ENCODE assay signal across 27 mouse cellular contexts in genomic region chr2:48770100-48770499, GRCm38 (mm10).
"Had no signal": no experiment of that assay in that cellular context is flagged by ENCODE, and none has a peak within 500 bp of the region (broad histone marks: within the 10 kb centered on the region; RNA-seq: fewer than 3 reads in every experiment).

No protein-coding gene starts in this region.

- H3K27me3 ChIP-seq: heart, embryonic 13.5 days; heart, embryonic 15.5 days; hindbrain, embryonic 12.5 days; intestine, embryonic 15.5 days; limb, embryonic 13.5 days; limb, embryonic 15.5 days; liver, embryonic 13.5 days had no signal

- H3K4me1 ChIP-seq: heart, embryonic 13.5 days; heart, embryonic 15.5 days; hindbrain, embryonic 10.5 days; hindbrain, embryonic 12.5 days; intestine, embryonic 15.5 days; limb, embryonic 13.5 days; limb, embryonic 15.5 days; liver, embryonic 13.5 days had no signal

- H3K36me3 ChIP-seq: heart, embryonic 13.5 days; heart, embryonic 15.5 days; hindbrain, embryonic 10.5 days; hindbrain, embryonic 12.5 days; intestine, embryonic 15.5 days; limb, embryonic 13.5 days; limb, embryonic 15.5 days; liver, embryonic 13.5 days had no signal

- H3K4me2 ChIP-seq: heart, embryonic 11.5 days; heart, embryonic 13.5 days; heart, embryonic 15.5 days; hindbrain, embryonic 12.5 days; hindbrain, embryonic 14.5 days; intestine, embryonic 15.5 days; limb, embryonic 13.5 days; limb, embryonic 15.5 days; liver, embryonic 13.5 days had no signal

- H3K9ac ChIP-seq: heart, embryonic 13.5 days; heart, embryonic 15.5 days; hindbrain, embryonic 12.5 days; hindbrain, embryonic 14.5 days; intestine, embryonic 15.5 days; limb, embryonic 13.5 days; limb, embryonic 15.5 days; liver, embryonic 13.5 days had no signal

- H3K9me3 ChIP-seq: heart, embryonic 13.5 days; heart, embryonic 15.5 days; hindbrain, embryonic 10.5 days; hindbrain, embryonic 12.5 days; intestine, embryonic 15.5 days; limb, embryonic 13.5 days; limb, embryonic 15.5 days had no signal

- DNase-seq: gastrocnemius, adult 2 months; gastrocnemius, postnatal 10 days; gastrocnemius, postnatal 25 days; heart, adult 11 months; heart, adult 2 months; heart, postnatal 14 days; heart, postnatal 36 days; kidney, adult 18-20 months; kidney, adult 8-10 months; kidney, postnatal 10 days; kidney, postnatal 25 days; kidney, postnatal 4 days; liver, embryonic 13.5 days had no signal

- H3K4me3 ChIP-seq: gastrocnemius, adult 2 months; heart, adult 2 months; heart, embryonic 13.5 days; heart, embryonic 15.5 days; hindbrain, embryonic 10.5 days; hindbrain, embryonic 12.5 days; intestine, embryonic 15.5 days; layer of hippocampus, adult 2 months; left cerebral cortex, adult 2 months; limb, embryonic 13.5 days; limb, embryonic 15.5 days; liver, embryonic 13.5 days had no signal

- H3K27ac ChIP-seq: gastrocnemius, adult 2 months; heart, adult 2 months; heart, embryonic 13.5 days; heart, embryonic 15.5 days; hindbrain, embryonic 10.5 days; hindbrain, embryonic 12.5 days; hindbrain, embryonic 14.5 days; intestine, embryonic 15.5 days; layer of hippocampus, adult 2 months; left cerebral cortex, adult 2 months; limb, embryonic 13.5 days; limb, embryonic 15.5 days; liver, embryonic 13.5 days had no signal

- ATAC-seq: hindbrain, embryonic 16.5 days; inflammation-experienced regulatory T-cells, adult 6 months; intestine, embryonic 15.5 days; intestine, postnatal 0 days had no signal
